Mouse (Mus musculus) spleen, adult 2 months (tissue): ENCODE data around the gene Nav2.

ENCODE experiments used
- CTCF ChIP-seq: fragments of 200-500 bp; IDR thresholded peaks from 2 replicates; pipeline ENCODE4 v1.5.1; 2011; ENCODE audit warnings: mild to moderate bottlenecking, inconsistent platforms; ENCODE audit not compliant: insufficient read depth, insufficient read length, insufficient replicate concordance; ENCODE audit errors: extremely low read depth
- POLR2A ChIP-seq: fragments of 200-500 bp; IDR thresholded peaks from 2 replicates; pipeline ENCODE4 v1.6.1; 2011; ENCODE audit warnings: low read depth, low read length, inconsistent platforms

- TF ChIP-seq CTCF (no peak), POLR2A (no peak)
Observed at GRCm38 (mm10) chr7:49108076-49108475, 199.6 kb downstream of the Nav2 start.
